Mouse (Mus musculus): ENCODE results near the gene Zfp385b. TPM values are rescaled to one million over a fixed set of nuclear protein-coding genes. Genes with fewer than 3 reads are reported as not detected.

Gene Zfp385b
- total and polyA plus RNA-seq, 3 experiments: not detected

GRCm38 (mm10) chr2:77703080-77703479 lies 116.4 kb downstream of the Zfp385b start:
- Histone ChIP-seq H3K27me3 (replicated peaks) (no peaks in the 10 kb centered on the region), H3K9me3 (replicated peaks; ENCODE audit: low read length) (peaks cover 50% of the 10 kb centered on the region), H3K4me1 (ENCODE audit: control insufficient read depth in 1 of 2, insufficient read depth in 2 of 2) (no peaks in the 10 kb centered on the region), H3K27ac (ENCODE audit: insufficient read depth, low read depth) (no peak overlapping the region), H3K36me3 (replicated peaks in 1 of 2; ENCODE audit: control insufficient read depth in 1 of 2, insufficient read depth in 1 of 2, low read length in 1 of 2) (no peaks in the 10 kb centered on the region), H3K79me2 (replicated peaks; ENCODE audit: control insufficient read depth, extremely low read depth, insufficient read depth, poor library complexity, severe bottlenecking) (no peaks in the 10 kb centered on the region), H3K4me3 (replicated peaks in 1 of 3; ENCODE audit: low read depth in 2 of 3, low read length in 2 of 3, poor library complexity in 1 of 3) (no peak overlapping the region), H3K4me2 (ENCODE audit: insufficient read depth, low read depth, poor library complexity, severe bottlenecking) (no peak overlapping the region), H3K9ac (ENCODE audit: insufficient read depth, low read depth) (no peak overlapping the region)
- in situ Hi-C loops (cut with MboI; ENCODE audit: low pct_ligation_motif_present, low pct_unique_long_range_greater_than_20kb, low sequenced_read_pairs) (loop anchor here (10.0 to 25.0 kb wide), 2 partner anchors 641 to 738 kb away; no protein-coding TSS in a partner anchor), dilution Hi-C loops (cut with MboI; ENCODE audit: extremely low pct_ligation_motif_present, extremely low pct_unique_long_range_greater_than_20kb, low sequenced_read_pairs) (no loop called here)
- TF ChIP-seq CHD2 (IDR thresholded peaks at IDR 0.05; ENCODE audit: low read length) (no peak), MEF2A (IDR thresholded peaks at IDR 0.05; ENCODE audit: borderline replicate concordance, low read depth, low read length) (no peak), USF2 (conservative IDR thresholded peaks at IDR 0.05; ENCODE audit: low read depth, low read length) (no peak), MAX (IDR thresholded peaks at IDR 0.05; ENCODE audit: low read length) (no peak), NELFE (IDR thresholded peaks at IDR 0.05; ENCODE audit: low read depth, low read length) (no peak), MYC (IDR thresholded peaks at IDR 0.05; ENCODE audit: low read depth, low read length) (no peak), TBP (conservative IDR thresholded peaks at IDR 0.05; ENCODE audit: low read depth, low read length) (no peak), MAZ (IDR thresholded peaks at IDR 0.05; ENCODE audit: low read depth, low read length) (no peak), ZKSCAN1 (IDR thresholded peaks at IDR 0.05; ENCODE audit: borderline replicate concordance, low read depth, low read length) (no peak), NRF1 (IDR thresholded peaks at IDR 0.05; ENCODE audit: low read depth, low read length) (no peak), CTCF (conservative IDR thresholded peaks at IDR 0.05 in 1 of 2, IDR thresholded peaks at IDR 0.05 in 1 of 2; ENCODE audit: low read depth in 2 of 2, low read length in 2 of 2) (no peak), SIN3A (IDR thresholded peaks at IDR 0.05; ENCODE audit: low read length) (no peak), JUND (conservative IDR thresholded peaks at IDR 0.05; ENCODE audit: low read depth, low read length) (no peak), KAT2A (IDR thresholded peaks at IDR 0.05; ENCODE audit: insufficient replicate concordance, low read length) (no peak), RAD21 (IDR thresholded peaks at IDR 0.05; ENCODE audit: low read depth, low read length) (no peak), UBTF (IDR thresholded peaks at IDR 0.05; ENCODE audit: low read depth, low read length) (no peak), HCFC1 (IDR thresholded peaks at IDR 0.05; ENCODE audit: low read depth, low read length) (no peak), PAX5 (IDR thresholded peaks at IDR 0.05; ENCODE audit: low read length) (no peak), ETS1 (conservative IDR thresholded peaks at IDR 0.05; ENCODE audit: low read depth, low read length) (no peak)
- no peak for DNase-seq (ENCODE audit: extremely low read depth)

- no peaks in the 10 kb centered on the region for H3K4me1 ChIP-seq (ENCODE audit: control insufficient read depth in 1 of 2, insufficient read depth in 2 of 2)
- no peak overlapping the region for H3K4me3 ChIP-seq (replicated peaks in 1 of 3; ENCODE audit: low read depth in 2 of 3, low read length in 2 of 3, poor library complexity in 1 of 3)
- no peak overlapping the region for H3K4me2 ChIP-seq (ENCODE audit: insufficient read depth, low read depth, poor library complexity, severe bottlenecking)
- no peak overlapping the region for H3K27ac ChIP-seq (ENCODE audit: insufficient read depth, low read depth)
- no peaks in the 10 kb centered on the region for H3K27me3 ChIP-seq (replicated peaks)
- no peaks in the 10 kb centered on the region for H3K79me2 ChIP-seq (replicated peaks; ENCODE audit: control insufficient read depth, extremely low read depth, insufficient read depth, poor library complexity, severe bottlenecking)
- peaks cover 56% of the 10 kb centered on the region for H3K9me3 ChIP-seq (replicated peaks; ENCODE audit: low read length)
- in situ Hi-C loops (cut with MboI; ENCODE audit: low pct_ligation_motif_present, low pct_unique_long_range_greater_than_20kb, low sequenced_read_pairs): no loop called here
- H3K36me3 ChIP-seq (replicated peaks in 1 of 2; ENCODE audit: control insufficient read depth in 1 of 2, insufficient read depth in 1 of 2, low read length in 1 of 2): no peaks in the 10 kb centered on the region
- H3K9ac ChIP-seq (ENCODE audit: insufficient read depth, low read depth): no peak overlapping the region
- TF ChIP-seq RAD21 (IDR thresholded peaks at IDR 0.05; ENCODE audit: low read depth, low read length) (no peak), HCFC1 (IDR thresholded peaks at IDR 0.05; ENCODE audit: low read depth, low read length) (no peak), ELF1 (IDR thresholded peaks at IDR 0.05; ENCODE audit: low read depth, low read length) (no peak), MAZ (IDR thresholded peaks at IDR 0.05; ENCODE audit: low read depth, low read length) (no peak), ZMIZ1 (IDR thresholded peaks at IDR 0.05; ENCODE audit: low read depth, low read length) (no peak), NRF1 (IDR thresholded peaks at IDR 0.05; ENCODE audit: low read depth, low read length) (no peak), UBTF (IDR thresholded peaks at IDR 0.05; ENCODE audit: low read depth, low read length) (no peak), RCOR1 (conservative IDR thresholded peaks at IDR 0.05; ENCODE audit: low read depth, low read length) (no peak), CHD2 (IDR thresholded peaks at IDR 0.05; ENCODE audit: low read length) (no peak)
- no peak for DNase-seq (ENCODE audit: extremely low read depth)
- dilution Hi-C loops (cut with MboI; ENCODE audit: extremely low pct_ligation_motif_present, extremely low pct_unique_long_range_greater_than_20kb, low sequenced_read_pairs): no loop called here
These were observed 128.3 kb downstream of the Zfp385b start for GRCm38 (mm10) chr2:77691174-77691573.

Data from CH12.LX (cell line).